Mouse (Mus musculus): Measurements from ENCODE around the gene Aloxe3.

The Aloxe3 gene

GRCm38 (mm10) chr11:69123693-69124497 lies 1.8 kb upstream of the Aloxe3 start:
- peak; percentile 75 for DNase-seq (ENCODE audit: low read depth, low spot score)

DNA sequence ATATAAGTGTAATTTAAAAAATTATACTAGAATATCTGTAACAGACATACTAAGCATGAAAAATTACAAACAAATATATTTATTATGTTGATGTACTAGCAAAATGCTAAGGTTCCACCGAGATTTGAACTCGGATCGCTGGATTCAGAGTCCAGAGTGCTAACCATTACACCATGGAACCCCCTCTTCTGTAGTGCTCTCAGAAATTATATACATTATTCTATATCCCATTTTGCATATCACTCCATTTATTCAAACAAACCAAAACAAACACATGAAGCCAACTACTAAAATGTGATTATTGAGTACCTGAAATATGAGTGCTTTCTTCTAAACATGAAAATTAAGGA lies 1.2 kb upstream of the Aloxe3 start:
- DNase-seq (ENCODE audit: low read depth, low spot score), result peak; percentile 68

DNA sequence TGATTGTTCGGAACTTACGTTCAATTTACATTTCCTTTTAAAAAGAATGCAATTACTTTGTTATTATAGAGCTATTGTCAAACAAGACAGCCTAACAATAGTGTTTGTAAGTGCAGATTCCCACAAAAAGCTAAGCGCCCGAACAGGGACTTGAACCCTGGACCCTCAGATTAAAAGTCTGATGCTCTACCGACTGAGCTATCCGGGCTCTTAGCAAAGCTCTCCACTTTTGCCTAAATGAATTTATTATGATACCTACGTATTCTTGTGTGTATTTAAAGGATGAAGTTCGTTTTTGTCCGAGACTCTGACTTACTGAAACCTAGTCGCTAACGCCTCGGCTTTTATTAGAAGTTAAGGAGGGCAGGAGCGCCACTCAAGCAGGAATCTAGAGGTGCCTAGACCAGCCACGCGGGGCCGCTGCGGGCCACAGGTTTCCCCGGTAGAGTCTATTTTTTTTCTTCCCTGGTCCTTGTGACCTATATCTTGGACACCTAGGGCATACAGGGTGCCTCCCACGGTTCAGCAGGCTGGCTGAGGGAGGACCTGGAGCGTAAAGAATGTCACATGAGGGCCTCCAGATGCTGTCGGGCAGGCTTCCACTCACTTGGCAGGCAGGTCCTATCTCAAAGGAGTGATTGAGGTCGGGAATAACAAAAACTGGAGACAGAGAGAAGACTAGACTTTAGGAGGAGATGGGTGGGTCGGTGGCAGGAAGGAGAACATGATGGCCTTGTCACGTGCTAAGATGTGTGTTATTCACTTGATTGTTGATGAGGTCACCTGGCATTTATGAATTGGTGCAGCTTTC lies 450 bp upstream of the Aloxe3 start:
- peak; percentile 78 for DNase-seq (ENCODE audit: low read depth, low spot score)

DNA sequence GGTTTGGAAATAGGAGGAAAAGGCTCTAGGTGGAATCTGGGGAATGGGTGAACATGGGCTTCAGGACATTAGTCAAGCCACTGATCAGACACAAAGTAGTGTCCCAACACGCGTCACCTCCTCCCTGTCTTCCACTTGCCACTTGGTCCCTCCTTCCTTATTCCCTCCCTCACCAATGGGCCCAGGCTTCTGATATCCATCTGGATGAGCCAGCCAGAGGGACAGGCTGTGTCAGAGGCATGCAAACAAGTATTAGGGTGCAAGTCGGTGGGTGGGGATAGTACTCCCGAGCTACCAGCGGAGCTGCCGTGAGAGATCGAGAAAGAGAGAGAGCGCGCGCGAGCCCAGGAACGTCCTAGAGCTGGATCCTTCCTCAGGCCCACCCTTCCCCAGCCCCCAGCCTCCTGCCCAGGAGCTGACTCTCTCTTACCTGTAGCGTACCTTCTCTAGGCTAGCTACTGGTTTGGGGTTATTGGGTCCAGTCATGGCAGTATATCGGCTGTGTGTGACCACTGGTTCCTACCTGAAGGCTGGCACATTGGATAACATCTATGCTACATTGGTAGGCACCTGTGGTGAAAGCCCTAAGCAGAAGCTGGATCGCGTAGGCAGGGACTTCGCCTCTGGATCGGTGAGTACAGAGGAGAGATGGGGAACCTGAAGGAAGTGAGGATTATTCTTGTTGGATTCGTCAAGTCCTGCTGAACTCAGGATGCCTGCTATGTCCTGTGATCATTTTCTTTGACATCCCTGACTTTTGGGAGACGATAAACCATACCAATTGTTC lies 416 bp downstream of the Aloxe3 start:
- no peak for DNase-seq (ENCODE audit: low read depth, low spot score)

GRCm38 (mm10) chr11:69126706-69127095 lies 1.0 kb downstream of the Aloxe3 start:
- DNase-seq (ENCODE audit: low read depth, low spot score), result no peak

DNA sequence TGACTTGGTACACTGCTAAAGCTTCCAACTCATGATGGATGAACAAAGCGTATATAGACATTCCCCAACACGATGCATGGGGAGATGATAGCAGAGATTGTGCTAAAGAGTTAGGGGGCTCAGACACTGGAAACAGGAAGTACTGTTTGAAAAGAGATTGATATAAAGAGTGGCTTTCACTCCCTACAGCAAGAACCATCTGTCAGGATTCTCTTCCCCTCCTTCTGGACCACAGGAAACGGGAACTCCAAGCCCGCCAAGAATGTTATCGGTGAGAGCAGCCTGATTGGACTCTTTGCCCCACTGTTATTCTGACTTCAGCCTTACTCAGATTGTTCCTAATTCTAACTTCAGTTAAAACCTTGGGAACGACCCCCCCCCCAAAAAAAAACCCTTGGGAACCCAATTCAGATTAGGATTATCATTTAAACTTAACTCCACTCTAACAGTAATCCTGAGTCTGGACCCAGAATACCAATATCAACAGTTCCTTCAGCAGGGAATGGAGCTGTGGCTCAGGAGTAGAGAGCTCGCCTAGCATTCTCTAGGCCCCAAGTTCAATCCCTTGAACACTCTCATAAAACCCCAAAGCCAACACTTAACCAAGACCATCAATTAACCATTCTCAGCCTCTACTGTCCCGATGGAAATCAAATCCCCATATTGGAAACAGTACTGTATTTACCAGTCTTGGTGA lies 2.9 kb downstream of the Aloxe3 start:
- DNase-seq (ENCODE audit: low read depth, low spot score), result no peak

- DNase-seq (ENCODE audit: low read depth, low spot score), result no peak
Observed at GRCm38 (mm10) chr11:69133566-69133922, 7.8 kb downstream of the Aloxe3 start.

GRCm38 (mm10) chr11:69133923-69134621 lies 8.4 kb downstream of the Aloxe3 start:
- no peak for DNase-seq (ENCODE audit: low read depth, low spot score)

GRCm38 (mm10) chr11:69134622-69134968 lies 8.9 kb downstream of the Aloxe3 start:
- DNase-seq (ENCODE audit: low read depth, low spot score), result no peak

DNA sequence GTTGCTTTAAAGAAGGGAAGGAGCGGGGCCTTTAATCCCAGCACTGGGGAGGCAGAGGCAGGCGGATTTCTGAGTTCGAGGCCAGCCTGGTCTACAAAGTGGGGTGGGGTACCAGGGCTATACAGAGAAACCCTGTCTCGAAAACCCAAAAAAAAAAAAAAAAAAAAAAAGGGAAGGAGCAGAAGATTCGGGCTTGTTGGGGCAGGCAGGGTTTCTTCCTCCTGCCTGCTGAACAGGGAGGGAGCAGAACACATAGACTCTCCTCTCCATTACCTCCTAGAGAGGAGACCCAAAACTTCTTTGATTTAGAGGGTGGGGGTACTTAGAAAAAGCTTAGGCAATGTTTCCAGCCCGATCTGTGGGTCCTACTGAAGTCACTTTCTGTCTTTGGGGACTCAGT lies 9.7 kb downstream of the Aloxe3 start:
- no peak for DNase-seq (ENCODE audit: low read depth, low spot score)

- no peak for DNase-seq (ENCODE audit: low read depth, low spot score)
Observed at GRCm38 (mm10) chr11:69147546-69147945, 21.9 kb downstream of the Aloxe3 start.

DNA sequence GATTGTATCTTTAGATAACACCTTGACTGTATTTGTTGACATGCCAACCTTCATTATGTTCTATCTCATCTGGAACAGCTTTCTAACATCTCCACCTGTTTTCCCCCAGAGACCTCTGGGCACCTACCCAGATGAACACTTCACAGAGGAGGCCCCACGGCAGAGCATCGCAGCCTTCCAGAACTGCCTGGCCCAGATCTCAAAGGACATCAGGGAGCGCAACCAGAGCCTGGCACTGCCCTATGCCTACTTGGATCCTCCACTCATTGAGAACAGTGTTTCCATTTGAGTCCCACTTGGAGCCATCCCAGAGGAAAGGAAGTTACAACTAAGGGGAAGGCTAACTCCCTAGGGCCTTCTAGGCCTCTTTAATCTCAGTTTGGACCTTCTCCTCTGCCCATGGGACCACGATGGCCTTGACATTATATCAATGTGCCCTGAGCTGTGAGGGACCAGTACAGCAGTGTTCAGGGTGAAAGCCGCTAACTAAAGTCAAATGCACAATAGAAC lies 22.8 kb downstream of the Aloxe3 start:
- DNase-seq (ENCODE audit: low read depth, low spot score), result no peak

- DNase-seq (ENCODE audit: low read depth, low spot score), result no peak
Observed at GRCm38 (mm10) chr11:69149728-69150127, 24.0 kb downstream of the Aloxe3 start.

- DNase-seq (ENCODE audit: low read depth, low spot score), result peak; percentile 49
Observed at GRCm38 (mm10) chr11:69150444-69150843, 24.7 kb downstream of the Aloxe3 start.

GRCm38 (mm10) chr11:69151004-69151403 lies 25.3 kb downstream of the Aloxe3 start:
- no peak for DNase-seq (ENCODE audit: low read depth, low spot score)

DNA sequence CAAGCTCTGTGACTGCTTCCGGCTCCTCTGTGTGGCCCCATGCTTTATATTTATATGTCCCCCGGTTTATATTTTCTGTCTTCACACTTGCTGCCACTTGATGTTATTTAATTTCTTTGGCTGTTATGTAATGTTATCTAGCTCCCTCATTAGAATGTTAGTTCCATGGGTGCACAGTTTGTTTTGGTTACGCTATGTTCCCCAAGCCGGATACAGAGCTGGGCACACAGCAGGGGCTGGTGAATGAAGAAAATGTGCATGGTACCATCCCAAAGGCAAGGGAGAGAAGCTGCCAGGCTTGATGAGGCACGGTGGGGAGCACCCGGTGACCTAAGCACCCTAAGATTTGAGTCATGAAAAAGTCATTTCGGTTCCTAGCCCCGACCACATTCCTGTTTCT lies 28.1 kb downstream of the Aloxe3 start:
- DNase-seq (ENCODE audit: low read depth, low spot score), result no peak

DNA sequence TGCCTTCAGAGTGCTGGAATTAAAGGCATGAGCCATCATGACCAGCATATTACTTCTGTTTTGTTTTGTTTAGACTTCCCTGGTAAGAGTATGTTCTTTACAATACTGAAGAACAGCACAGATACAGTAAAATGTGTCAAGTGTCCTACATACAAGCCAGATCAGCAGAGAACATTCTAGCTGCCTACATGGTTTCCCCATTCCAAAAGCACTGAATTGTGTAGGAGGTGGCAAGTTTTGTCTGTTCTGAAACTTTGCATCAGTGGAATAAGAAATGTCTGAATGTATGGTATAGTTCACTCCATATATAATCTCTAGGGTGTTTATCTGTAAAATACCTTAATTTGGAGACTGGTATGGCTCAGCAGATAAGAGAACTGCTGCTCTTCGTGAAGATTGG lies 29.7 kb downstream of the Aloxe3 start:
- no peak for DNase-seq (ENCODE audit: low read depth, low spot score)

- no peak for DNase-seq (ENCODE audit: low read depth, low spot score)
Observed at GRCm38 (mm10) chr11:69156800-69157199, 31.1 kb downstream of the Aloxe3 start, which contains the start of gene Alox12b. Alox12b (plus strand) TSS chr11:69156989.

- no peak for DNase-seq (ENCODE audit: low read depth, low spot score)
Observed at GRCm38 (mm10) chr11:69169313-69169712, 43.6 kb downstream of the Aloxe3 start.

GRCm38 (mm10) chr11:69171626-69172025 lies 45.9 kb downstream of the Aloxe3 start:
- peak; percentile 33 for DNase-seq (ENCODE audit: low read depth, low spot score)

DNA sequence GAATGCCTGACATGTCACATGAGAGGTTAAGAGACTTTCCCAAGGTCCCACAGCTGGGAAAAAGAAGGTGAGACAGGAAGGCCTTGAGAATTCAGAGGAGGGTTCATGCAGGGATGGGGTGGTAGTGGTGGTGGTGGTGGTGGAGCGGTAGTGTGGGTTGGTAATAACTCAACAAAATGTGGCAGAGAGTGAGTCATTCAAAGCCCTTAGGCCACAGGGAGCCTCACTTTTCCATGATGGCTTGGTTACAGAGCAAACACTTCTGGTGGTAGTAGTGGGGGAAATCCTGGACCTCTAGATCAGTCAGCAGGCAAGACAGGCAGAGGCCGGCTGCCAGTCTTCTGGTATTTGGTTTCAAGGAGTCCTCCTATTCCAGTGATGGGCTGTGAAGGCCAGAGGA lies 46.9 kb downstream of the Aloxe3 start:
- DNase-seq (ENCODE audit: low read depth, low spot score), result no peak

All from retina, postnatal 7 days (tissue).